Mouse (Mus musculus) bone marrow macrophage, adult 2 months (primary cell): ENCODE results near the gene Sec24c. TPM values are rescaled to one million over a fixed set of nuclear protein-coding genes. Genes with fewer than 3 reads are reported as not detected.

Source experiments
- H3K27ac ChIP-seq: 2 replicates; pipeline ENCODE4 v1.5.1; 2012; ENCODE audit warnings: low read depth, low read length; ENCODE audit not compliant: insufficient read depth
- H3K4me1 ChIP-seq: 2 replicates; pipeline ENCODE4 v1.6.1; 2012; ENCODE audit warnings: low read length; ENCODE audit not compliant: control insufficient read depth, insufficient read depth
- H3K4me3 ChIP-seq: 2 replicates; pipeline ENCODE4 v1.5.1; 2012; ENCODE audit warnings: mild to moderate bottlenecking, low read length, moderate library complexity; ENCODE audit not compliant: insufficient read depth
- CTCF ChIP-seq: IDR thresholded peaks from 2 replicates; pipeline ENCODE4 v1.5.1; 2012; ENCODE audit warnings: low read depth, mild to moderate bottlenecking, low read length, moderate library complexity
- POLR2A ChIP-seq: IDR thresholded peaks from 2 replicates; pipeline ENCODE4 v1.6.1; 2012; ENCODE audit warnings: mild to moderate bottlenecking, low read depth, low read length, borderline replicate concordance
- polyA plus RNA-seq: library from polyadenylated mRNA; stranded (reverse); fragments of >200 nt; gene quantifications from 2 replicates; pipeline ENCODE4 v1.2.4, GENCODE M21; 2012; ENCODE audit not compliant: missing spikeins, insufficient read depth, insufficient read length

The Sec24c gene
- polyA plus RNA-seq, 1 experiment: 73.0 TPM

GRCm38 (mm10) chr14:20672990-20673389, 1.1 kb upstream of the Sec24c start:
- TF ChIP-seq CTCF (no peak), POLR2A (no peak)
- H3K4me3 ChIP-seq: no peak overlapping the region
- H3K4me1 ChIP-seq: peaks cover 4% of the 10 kb centered on the region; the same call in 1 of the 2 replicates
- peak overlapping the region; percentile 13; the same call in 1 of the 2 replicates for H3K27ac ChIP-seq

DNA sequence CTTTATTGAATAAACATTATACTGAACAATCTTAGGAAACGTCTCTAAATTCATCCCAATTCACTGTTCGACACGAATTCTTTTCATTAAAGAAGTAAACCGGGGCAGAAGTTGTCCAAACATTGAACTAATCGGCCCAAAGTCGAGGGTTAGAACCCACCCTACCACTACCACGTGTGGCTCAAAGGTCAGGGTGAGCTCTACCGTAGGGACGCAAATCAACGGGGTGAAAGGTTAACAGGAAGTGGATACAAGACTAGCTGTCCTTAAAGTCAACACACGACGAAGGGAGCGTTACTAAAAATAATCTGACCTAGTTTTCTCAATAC, 409 bp upstream of the Sec24c start:
- Histone ChIP-seq H3K4me1 (peaks cover 4% of the 10 kb centered on the region; the same call in 1 of the 2 replicates), H3K4me3 (peak overlapping the region; percentile 36), H3K27ac (peak overlapping the region; percentile 61)
- TF ChIP-seq CTCF: no peak
- TF ChIP-seq POLR2A: no peak

DNA sequence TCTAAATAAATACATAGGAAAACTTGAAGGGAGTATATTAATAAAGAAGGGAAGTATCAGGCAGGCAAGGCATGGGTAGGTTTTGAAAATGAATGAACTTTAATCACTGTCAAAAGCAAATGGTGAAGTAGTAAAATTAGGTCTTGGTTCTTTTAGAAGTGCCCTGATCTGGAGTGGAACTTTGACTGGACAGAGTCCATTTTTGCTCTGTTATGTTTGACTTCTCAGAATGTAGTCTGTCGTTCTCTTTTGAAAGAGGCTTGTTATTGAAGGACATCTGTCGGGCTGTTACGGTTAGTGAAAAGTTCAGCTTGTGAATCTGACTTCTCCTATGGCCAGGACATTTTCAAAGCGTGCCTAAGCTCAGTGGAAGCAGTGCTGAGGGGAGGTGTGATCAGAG, 3.8 kb downstream of the Sec24c start:
- H3K4me1 ChIP-seq: peaks cover 9% of the 10 kb centered on the region; the same call in 1 of the 2 replicates
- H3K4me3 ChIP-seq: no peak overlapping the region
- TF ChIP-seq CTCF (no peak), POLR2A (no peak)
- no peak overlapping the region for H3K27ac ChIP-seq

DNA sequence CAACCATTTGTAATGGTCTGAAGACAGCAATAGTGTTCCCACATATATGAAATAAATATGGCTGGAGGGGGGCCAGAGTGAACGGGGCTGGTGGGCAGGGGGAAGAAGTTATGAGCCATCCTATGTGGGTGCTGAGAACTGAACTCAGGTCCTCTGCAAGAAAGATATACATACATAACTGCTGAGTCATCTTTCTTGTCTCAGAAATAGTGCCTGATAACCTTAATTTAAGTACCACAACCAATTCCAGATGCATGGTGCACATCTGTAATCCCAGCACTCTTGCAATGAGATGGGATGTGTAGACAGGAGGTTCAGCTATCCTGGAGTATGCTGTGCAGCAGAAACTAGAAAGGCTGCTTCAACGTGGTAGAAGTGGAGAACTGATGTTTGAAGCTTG, 7.6 kb downstream of the Sec24c start:
- H3K4me1 ChIP-seq: peaks cover 11% of the 10 kb centered on the region
- TF ChIP-seq CTCF (no peak), POLR2A (no peak)
- H3K4me3 ChIP-seq: no peak overlapping the region
- H3K27ac ChIP-seq: no peak overlapping the region

GRCm38 (mm10) chr14:20682498-20682897, 8.4 kb downstream of the Sec24c start:
- no peak for TF ChIP-seq POLR2A
- no peak for TF ChIP-seq CTCF
- Histone ChIP-seq H3K27ac (no peak overlapping the region), H3K4me3 (no peak overlapping the region), H3K4me1 (peaks cover 11% of the 10 kb centered on the region)

DNA sequence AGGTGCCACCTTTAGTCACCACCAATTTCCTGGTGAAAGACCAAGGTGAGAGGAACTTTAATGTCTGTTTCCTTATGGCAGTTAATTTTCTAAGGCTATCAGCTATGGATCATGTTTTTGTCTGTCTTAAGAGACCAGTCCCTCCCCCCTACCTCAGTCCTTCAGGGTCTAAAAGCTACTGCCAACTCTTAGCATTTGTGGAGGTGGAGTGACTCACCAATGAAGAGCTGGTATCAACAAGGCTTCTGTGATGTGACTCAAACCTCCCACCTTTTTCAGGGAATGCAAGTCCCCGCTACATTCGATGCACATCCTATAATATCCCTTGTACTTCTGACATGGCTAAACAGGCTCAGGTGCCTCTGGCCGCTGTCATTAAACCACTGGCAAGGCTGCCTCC, 12.5 kb downstream of the Sec24c start:
- TF ChIP-seq POLR2A (no peak), CTCF (no peak)
- no peak overlapping the region for H3K27ac ChIP-seq
- H3K4me1 ChIP-seq: peaks cover 9% of the 10 kb centered on the region
- H3K4me3 ChIP-seq: no peak overlapping the region

- TF ChIP-seq POLR2A: no peak
- TF ChIP-seq CTCF: no peak
- Histone ChIP-seq H3K4me3 (no peak overlapping the region), H3K27ac (no peak overlapping the region), H3K4me1 (peaks cover 8% of the 10 kb centered on the region)
Measured at GRCm38 (mm10) chr14:20689009-20689408, 14.9 kb downstream of the Sec24c start.

- TF ChIP-seq POLR2A (no peak), CTCF (no peak)
- Histone ChIP-seq H3K27ac (no peak overlapping the region), H3K4me1 (peaks cover 15% of the 10 kb centered on the region), H3K4me3 (no peak overlapping the region)
Measured at GRCm38 (mm10) chr14:20691772-20692171, 17.7 kb downstream of the Sec24c start.

GRCm38 (mm10) chr14:20693589-20694101, 19.5 kb downstream of the Sec24c start:
- Histone ChIP-seq H3K27ac (no peak overlapping the region), H3K4me3 (no peak overlapping the region)
- TF ChIP-seq CTCF (no peak), POLR2A (no peak)

DNA sequence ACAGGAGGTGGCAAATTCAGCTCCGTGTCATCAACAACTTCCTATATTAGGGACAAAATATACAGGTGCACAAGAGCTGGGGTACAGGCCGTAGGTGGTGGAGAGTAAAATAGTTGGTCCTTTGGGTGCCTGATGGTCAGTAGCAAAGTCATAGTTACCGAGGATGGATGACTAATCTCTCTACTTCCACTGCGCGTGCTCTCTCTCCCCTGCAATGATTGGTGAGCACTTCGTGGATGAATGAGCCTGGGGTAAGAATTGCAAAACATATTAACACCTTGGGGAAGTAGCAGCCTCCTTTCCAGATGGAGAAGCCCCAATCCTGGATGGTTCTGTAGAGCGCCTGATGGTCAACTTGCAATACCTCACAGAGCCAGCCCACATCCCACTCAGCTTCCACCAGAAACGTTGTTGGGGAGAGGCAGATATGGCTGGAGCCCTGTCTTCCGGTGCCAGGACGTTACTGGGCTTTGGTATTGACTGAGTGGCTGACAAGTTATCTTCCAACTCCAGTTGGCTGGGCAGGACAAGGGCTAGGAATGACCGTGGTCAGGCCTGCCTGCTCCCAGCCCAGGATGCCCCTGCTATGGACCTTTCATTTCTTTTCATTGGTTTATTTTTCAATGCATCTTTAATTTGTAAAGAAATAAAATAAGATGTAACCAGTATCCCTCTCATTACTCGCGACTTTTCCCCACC, 20.2 kb downstream of the Sec24c start:
- H3K27ac ChIP-seq: no peak overlapping the region
- peak overlapping the region; percentile 74 for H3K4me3 ChIP-seq
- TF ChIP-seq POLR2A (no peak), CTCF (no peak)
- peaks cover 33% of the 10 kb centered on the region for H3K4me1 ChIP-seq

More at GRCm38 (mm10) chr14:20693589-20694101, 19.5 kb downstream of the Sec24c start:
- peaks cover 29% of the 10 kb centered on the region for H3K4me1 ChIP-seq

- Histone ChIP-seq H3K27ac (peak within 1 kb of the TSS; percentile 73), H3K4me1 (peaks cover 33% of the 10 kb centered on the region), H3K4me3 (peak within 1 kb of the TSS; percentile 74)
- TF ChIP-seq CTCF (no peak), POLR2A (no peak)
Measured at GRCm38 (mm10) chr14:20694884-20695760, 21.0 kb downstream of the Sec24c start, which contains the start of gene Fut11. Gene Fut11, plus strand, starts transcription at chr14:20694968.
